Mouse (Mus musculus) heart, postnatal 0 days (tissue): ENCODE results near the gene Mlh1. TPM values are rescaled to one million over a fixed set of nuclear protein-coding genes. Genes with fewer than 3 reads are reported as not detected.

Experiments
- ATAC-seq: fragments of 200-750 bp; cut with Nextera tagmentation; 2 replicates; pipeline ENCODE4 v1.8.0; 2017; ENCODE audit warnings: low read depth, moderate number of reproducible peaks, moderate library complexity; ENCODE audit not compliant: insufficient read depth
- DNase-seq: peaks from one replicate; pipeline ENCODE4 v3.0.0-alpha.2; 2016; ENCODE audit warnings: low spot score
- H3K27ac ChIP-seq: fragments of 300-500 bp; sonication (generic); 2 replicates; pipeline ENCODE4 v1.5.1; 2014; ENCODE audit warnings: low read depth, mild to moderate bottlenecking
- H3K27me3 ChIP-seq: fragments of 300-500 bp; sonication (generic); 2 replicates; pipeline ENCODE4 v1.6.1; 2014; ENCODE audit warnings: low read length, mixed read lengths; ENCODE audit not compliant: control insufficient read depth, insufficient read depth
- H3K36me3 ChIP-seq: fragments of 300-500 bp; sonication (generic); replicated peaks from 2 replicates; pipeline ENCODE4 v1.6.1; 2014; ENCODE audit warnings: low read length, mixed read lengths; ENCODE audit not compliant: control insufficient read depth, insufficient read depth
- H3K4me1 ChIP-seq: fragments of 300-500 bp; sonication (generic); 2 replicates; pipeline ENCODE4 v1.6.1; 2014; ENCODE audit warnings: antibody characterized with exemption; ENCODE audit not compliant: control insufficient read depth, insufficient read depth
- H3K4me2 ChIP-seq: fragments of 300-500 bp; sonication (generic); 2 replicates; pipeline ENCODE4 v1.6.1; 2014; ENCODE audit warnings: low read depth, mild to moderate bottlenecking, low read length, moderate library complexity
- H3K4me3 ChIP-seq: fragments of 300-500 bp; sonication (generic); 2 replicates; pipeline ENCODE4 v1.5.1; 2014; ENCODE audit warnings: low read depth, low read length
- H3K9ac ChIP-seq: fragments of 300-500 bp; sonication (generic); replicated peaks from 2 replicates; pipeline ENCODE4 v1.6.1; 2014; ENCODE audit warnings: low read depth, low read length, mixed read lengths
- H3K9me3 ChIP-seq: fragments of 300-500 bp; sonication (generic); replicated peaks from 2 replicates; pipeline ENCODE4 v1.6.1; 2016; ENCODE audit warnings: low read length; ENCODE audit not compliant: control insufficient read depth
- CTCF ChIP-seq: IDR thresholded peaks from 2 replicates; pipeline ENCODE4 v1.5.1; 2016; ENCODE audit warnings: antibody characterized with exemption, control low read depth, low read depth
- EP300 ChIP-seq: IDR thresholded peaks from 2 replicates; pipeline ENCODE4 v1.6.1; 2016; ENCODE audit warnings: antibody characterized with exemption, low read depth
- WGBS: fragments of 180-500 bp; shearing (Covaris S2); extraction: QIAGEN DNeasy Blood & Tissue Kit; methylation state at CpG from one replicate; pipeline ENCODE4 v1.1.7; 2014; 5-methylcytosine and 5-hydroxymethylcytosine counted together
- polyA plus RNA-seq: library from polyadenylated mRNA; unstranded; fragments of >200 nt; fragmentation: Nextera tagmentation; extraction: Ambion mirVana; gene quantifications from 2 replicates; pipeline ENCODE4 v1.2.1, GENCODE M21; 2015
- total RNA-seq: library from RNA; depleted of rRNA; stranded (reverse); fragments of >200 nt; gene quantifications from 2 replicates; pipeline ENCODE4 v1.2.3, GENCODE M21; 2014; ENCODE audit warnings: low replicate concordance

The Mlh1 gene
- total and polyA plus RNA-seq, 2 experiments from 2014 or later = 18.4 to 19.7 TPM

DNA sequence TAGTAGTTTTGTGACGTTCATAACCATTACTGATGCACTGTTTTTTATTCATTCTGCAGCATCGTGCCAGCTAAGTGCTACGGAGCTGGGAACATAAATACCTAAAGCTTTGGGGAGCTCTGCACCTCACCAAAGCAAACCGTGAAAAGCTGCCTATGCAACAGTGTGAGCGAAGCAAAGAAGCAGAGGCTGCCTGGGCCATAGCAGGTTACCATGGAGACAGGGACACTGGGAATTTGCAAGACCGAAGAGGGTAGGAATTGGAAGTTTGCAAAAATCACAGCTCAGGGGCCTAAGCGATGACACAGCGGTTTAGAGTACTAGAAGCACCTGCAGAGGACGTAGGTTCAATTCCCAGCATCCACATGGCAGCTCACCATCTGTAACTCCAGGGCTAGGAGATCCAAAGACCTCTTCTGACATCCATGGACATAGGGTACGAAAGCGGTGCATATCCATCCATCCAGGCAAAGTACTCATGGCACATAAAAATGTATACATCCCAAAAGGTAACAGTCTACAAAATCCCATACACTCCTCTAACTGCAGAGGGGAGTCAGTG lies 19.0 kb upstream of the Mlh1 start:
- H3K4me1 ChIP-seq = peaks cover 3% of the 10 kb centered on the region; the same call in 1 of the 2 replicates
- H3K36me3 ChIP-seq = no peaks in the 10 kb centered on the region
- DNase-seq (no peak), ATAC-seq (no peak)
- H3K27me3 ChIP-seq = no peaks in the 10 kb centered on the region
- no peak overlapping the region for H3K4me2 ChIP-seq
- 73% methylated on average over 11 of the region's 11 CpGs for WGBS
- TF ChIP-seq CTCF (no peak), EP300 (no peak)
- no peak overlapping the region for H3K9ac ChIP-seq
- no peaks in the 10 kb centered on the region for H3K9me3 ChIP-seq
- no peak overlapping the region for H3K27ac ChIP-seq
- H3K4me3 ChIP-seq = no peak overlapping the region

DNA sequence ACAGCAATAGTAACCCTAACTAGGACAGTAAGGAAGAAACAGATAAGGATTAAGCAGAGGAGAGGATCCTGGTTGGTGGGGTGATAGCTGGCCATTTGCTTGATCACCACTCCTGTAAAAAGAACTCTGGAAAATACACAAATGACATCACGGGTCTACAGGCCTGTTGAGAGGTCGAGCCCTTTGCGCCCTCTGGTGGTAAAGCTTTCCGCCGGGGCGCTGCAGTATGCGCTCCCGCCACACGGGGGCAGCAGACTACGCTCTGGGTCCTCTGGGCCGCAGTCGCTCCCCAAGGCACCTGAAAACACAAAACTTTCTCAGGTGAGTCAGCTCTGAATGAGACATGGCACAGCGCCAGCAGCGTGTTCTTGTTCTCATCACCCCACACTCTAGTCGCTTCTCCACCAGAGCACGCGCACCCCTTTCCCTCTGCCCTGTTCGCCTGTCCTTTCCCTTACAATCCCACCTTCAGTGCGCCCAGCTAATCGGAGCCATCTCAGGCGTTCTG lies 18.3 kb upstream of the Mlh1 start:
- peaks cover 5% of the 10 kb centered on the region; the same call in 1 of the 2 replicates for H3K4me1 ChIP-seq
- H3K9ac ChIP-seq = no peak overlapping the region
- H3K4me2 ChIP-seq = peak overlapping the region; percentile 35; the same call in 1 of the 2 replicates
- H3K27me3 ChIP-seq = no peaks in the 10 kb centered on the region
- no peak overlapping the region for H3K27ac ChIP-seq
- H3K9me3 ChIP-seq = no peaks in the 10 kb centered on the region
- H3K4me3 ChIP-seq = 0 out of 2 replicates have a peak overlapping the region, but pooled peaks have one; percentile 1
- ATAC-seq = peak; percentile 84
- WGBS = 15% methylated on average over 21 of the region's 21 CpGs
- H3K36me3 ChIP-seq = no peaks in the 10 kb centered on the region
- peak; percentile 70 for DNase-seq
- TF ChIP-seq EP300 (no peak), CTCF (peak; percentile 100)

DNA sequence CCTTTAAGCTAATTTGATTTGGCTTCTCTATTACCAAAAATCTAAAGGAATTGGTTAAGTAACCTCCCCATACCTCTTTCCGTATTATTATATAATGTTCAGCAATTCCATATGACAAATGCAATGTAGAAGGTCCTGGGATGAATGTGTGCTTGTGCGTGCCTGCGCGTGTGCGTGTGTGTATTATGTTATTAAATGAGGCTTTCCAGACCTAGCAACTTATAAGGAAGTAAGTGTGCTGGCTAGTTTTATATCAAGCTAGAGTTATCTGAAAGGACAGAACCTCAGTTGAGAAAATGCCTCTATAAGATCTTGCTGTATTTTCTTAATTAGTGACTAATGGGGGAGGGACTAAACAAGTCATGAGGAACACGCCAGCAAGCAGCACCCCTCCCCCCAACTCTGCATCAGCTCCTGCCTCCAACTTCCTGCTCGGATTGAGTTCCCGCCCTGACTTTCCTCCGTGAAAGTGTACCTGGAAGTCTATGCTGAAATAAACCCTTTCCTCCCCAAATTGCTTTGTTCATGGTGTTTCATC lies 17.8 kb upstream of the Mlh1 start:
- 0 out of 2 replicates have a peak overlapping the region, but pooled peaks have one; percentile 1 for H3K4me3 ChIP-seq
- WGBS = 52% methylated on average over 9 of the region's 9 CpGs
- TF ChIP-seq CTCF (no peak), EP300 (no peak)
- DNase-seq (peak; percentile 13), ATAC-seq (peak; percentile 37)
- no peaks in the 10 kb centered on the region for H3K9me3 ChIP-seq
- no peak overlapping the region for H3K27ac ChIP-seq
- H3K36me3 ChIP-seq = no peaks in the 10 kb centered on the region
- peak overlapping the region; percentile 35; the same call in 1 of the 2 replicates for H3K4me2 ChIP-seq
- H3K4me1 ChIP-seq = peaks cover 5% of the 10 kb centered on the region; the same call in 1 of the 2 replicates
- H3K27me3 ChIP-seq = no peaks in the 10 kb centered on the region
- no peak overlapping the region for H3K9ac ChIP-seq

DNA sequence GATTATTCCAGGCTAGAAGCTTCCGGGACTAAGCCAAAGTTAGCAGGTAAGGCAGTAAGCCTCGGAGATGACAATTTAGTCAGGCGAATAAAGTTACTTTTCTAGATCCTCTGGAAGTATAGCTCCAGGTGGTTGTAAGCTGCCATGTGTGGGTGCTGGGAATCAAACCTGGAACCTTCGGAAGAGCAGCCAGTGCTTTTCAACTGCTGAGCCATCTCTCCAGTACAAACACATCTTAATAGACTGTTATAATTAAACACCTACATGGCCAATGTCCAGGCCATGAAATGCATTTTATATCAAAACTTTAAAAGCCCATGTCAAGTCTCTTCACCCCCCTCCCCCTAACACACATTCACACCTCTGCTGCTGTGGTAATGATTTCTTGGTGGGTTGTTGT lies 16.4 kb upstream of the Mlh1 start:
- WGBS = 88% methylated on average over 4 of the region's 4 CpGs
- ATAC-seq (no peak), DNase-seq (no peak)
- Histone ChIP-seq H3K4me2 (no peak overlapping the region), H3K9me3 (no peaks in the 10 kb centered on the region), H3K4me1 (peaks cover 5% of the 10 kb centered on the region; the same call in 1 of the 2 replicates), H3K4me3 (no peak overlapping the region), H3K36me3 (no peaks in the 10 kb centered on the region), H3K9ac (no peak overlapping the region), H3K27me3 (no peaks in the 10 kb centered on the region), H3K27ac (no peak overlapping the region)
- TF ChIP-seq EP300 (no peak), CTCF (no peak)

DNA sequence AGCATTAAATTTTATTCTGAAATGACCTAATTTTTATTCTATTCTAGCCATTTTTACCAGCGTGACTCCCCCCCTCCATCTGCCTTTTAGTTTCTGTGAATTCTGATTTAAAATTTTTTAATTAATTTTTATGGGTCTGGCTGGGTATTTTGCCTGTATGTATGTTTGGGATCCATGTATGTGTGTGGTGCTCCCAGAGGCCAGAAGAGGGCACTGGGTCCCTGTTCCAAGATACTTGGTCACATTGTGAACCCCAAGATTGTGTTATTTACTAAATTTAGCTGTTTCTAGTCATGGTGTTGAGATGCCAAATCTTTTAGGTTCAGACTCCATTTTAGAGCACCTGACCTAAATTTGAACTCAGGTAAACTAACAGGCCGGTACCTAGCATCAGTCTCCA lies 14.9 kb upstream of the Mlh1 start:
- ATAC-seq (no peak), DNase-seq (no peak)
- Histone ChIP-seq H3K27me3 (no peaks in the 10 kb centered on the region), H3K9ac (no peak overlapping the region), H3K9me3 (no peaks in the 10 kb centered on the region), H3K4me1 (peaks cover 11% of the 10 kb centered on the region), H3K27ac (no peak overlapping the region), H3K36me3 (no peaks in the 10 kb centered on the region), H3K4me3 (no peak overlapping the region), H3K4me2 (no peak overlapping the region)
- TF ChIP-seq CTCF = no peak
- TF ChIP-seq EP300 = no peak
- 78% methylated on average over 2 of the region's 2 CpGs for WGBS

DNA sequence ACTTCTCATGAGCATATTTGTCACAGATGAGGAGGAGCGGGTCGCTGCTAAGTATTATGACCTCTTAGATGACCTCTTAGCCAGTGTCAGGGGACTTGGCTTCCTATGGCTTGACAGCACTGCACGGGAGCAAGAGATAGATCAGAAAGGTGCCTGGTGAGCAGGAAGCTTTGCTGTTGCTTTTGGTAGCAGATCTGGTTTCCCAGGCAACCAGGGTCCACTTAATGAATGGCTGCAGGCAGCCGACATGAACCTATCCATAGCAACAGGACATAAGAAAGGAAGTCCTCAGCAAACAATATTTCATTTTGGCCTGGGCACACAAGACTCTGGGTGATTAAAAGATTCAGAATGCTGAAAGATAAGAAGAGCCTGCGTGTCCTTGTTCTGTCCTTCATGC lies 14.1 kb upstream of the Mlh1 start:
- 12% methylated on average over 5 of the region's 5 CpGs for whole genome bisulfite sequencing
- no peak for TF ChIP-seq EP300
- no peak for TF ChIP-seq CTCF
- Histone ChIP-seq H3K9me3 (no peaks in the 10 kb centered on the region), H3K27me3 (no peaks in the 10 kb centered on the region), H3K4me3 (no peak overlapping the region), H3K36me3 (no peaks in the 10 kb centered on the region), H3K27ac (no peak overlapping the region), H3K9ac (no peak overlapping the region), H3K4me2 (no peak overlapping the region), H3K4me1 (peaks cover 11% of the 10 kb centered on the region)
- ATAC-seq (no peak), DNase-seq (no peak)
